Mouse (Mus musculus): ENCODE data around the gene Afmid. TPM values are rescaled to one million over a fixed set of nuclear protein-coding genes. Genes with fewer than 3 reads are reported as not detected.

Afmid gene
- total RNA-seq, 1 experiment from 2014 or later = 10.4 TPM

Other genes with a start within 250 kb of the Afmid start
- gene Tnrc6c, start 171.6 kb upstream of the Afmid start, total RNA-seq (2017) = 60.0 and 60.8 TPM in 2 replicates
- 21.6 and 23.1 TPM in 2 replicates for gene Tmc8, start 43.8 kb upstream of the Afmid start, total RNA-seq (2017)
- gene Tmc6, start 43.7 kb upstream of the Afmid start, total RNA-seq (2017) = 73.8 and 95.0 TPM in 2 replicates
- gene 6030468B19Rik, start 28.3 kb upstream of the Afmid start, total RNA-seq (2017) = 0.58 and 0.86 TPM in 2 replicates
- 3.9 and 8.8 TPM in 2 replicates for gene Gm20708, start 16.3 kb upstream of the Afmid start, total RNA-seq (2017)
- gene Syngr2, start 16.3 kb upstream of the Afmid start, total RNA-seq (2017) = 80.2 and 108 TPM in 2 replicates
- 9.0 and 12.4 TPM in 2 replicates for gene Tk1, start 168 bp downstream of the Afmid start, total RNA-seq (2017)
- gene Birc5, start 23.3 kb downstream of the Afmid start, total RNA-seq (2017) = 0.47 and 0.49 TPM in 2 replicates
- not detected in 2 replicates for gene Tmem235, start 34.8 kb downstream of the Afmid start, total RNA-seq (2017)
- gene Tha1, start 47.6 kb downstream of the Afmid start, total RNA-seq (2017) = 3.6 and 6.8 TPM in 2 replicates
- 252 and 268 TPM in 2 replicates for gene Socs3, start 144.1 kb downstream of the Afmid start, total RNA-seq (2017)
- gene Pgs1, start 160.4 kb downstream of the Afmid start, total RNA-seq (2017) = 51.2 and 58.3 TPM in 2 replicates